Comparison of ENCODE assay signal across 15 mouse cellular contexts in genomic region chr3:72227818-72228217, GRCm38 (mm10).
"Had no signal": no experiment of that assay in that cellular context is flagged by ENCODE, and none has a peak within 500 bp of the region (broad histone marks: within the 10 kb centered on the region; RNA-seq: fewer than 3 reads in every experiment).

No protein-coding gene starts in this region.

- H3K36me3 ChIP-seq: neural tube, embryonic 15.5 days; stomach, embryonic 15.5 days had no signal

- H3K27ac ChIP-seq: neural tube, embryonic 15.5 days; stomach, embryonic 15.5 days; stomach, postnatal 0 days had no signal

- H3K4me2 ChIP-seq: neural tube, embryonic 15.5 days; stomach, embryonic 15.5 days had no signal

- H3K9me3 ChIP-seq: neural tube, embryonic 15.5 days; stomach, embryonic 15.5 days had no signal

- H3K4me1 ChIP-seq: neural tube, embryonic 15.5 days; stomach, embryonic 15.5 days had no signal

- H3K4me3 ChIP-seq: neural tube, embryonic 15.5 days; stomach, embryonic 15.5 days had no signal

- H3K27me3 ChIP-seq: neural tube, embryonic 15.5 days; stomach, embryonic 15.5 days had no signal

- H3K9ac ChIP-seq: neural tube, embryonic 15.5 days; stomach, embryonic 15.5 days had no signal

- DNase-seq: retina, postnatal 1 day; right cerebral cortex, adult 18-20 months; right cerebral cortex, postnatal 14 days; right cerebral cortex, postnatal 25 days; right cerebral cortex, postnatal 4 days; spleen, adult 18-20 months; thymus, adult 18-20 months; thymus, adult 2 months; thymus, postnatal 14 days; thymus, postnatal 25 days; thymus, postnatal 36 days; thymus, postnatal 4 days had no signal
